Mouse (Mus musculus): ENCODE results near the gene Lsamp.

DNA sequence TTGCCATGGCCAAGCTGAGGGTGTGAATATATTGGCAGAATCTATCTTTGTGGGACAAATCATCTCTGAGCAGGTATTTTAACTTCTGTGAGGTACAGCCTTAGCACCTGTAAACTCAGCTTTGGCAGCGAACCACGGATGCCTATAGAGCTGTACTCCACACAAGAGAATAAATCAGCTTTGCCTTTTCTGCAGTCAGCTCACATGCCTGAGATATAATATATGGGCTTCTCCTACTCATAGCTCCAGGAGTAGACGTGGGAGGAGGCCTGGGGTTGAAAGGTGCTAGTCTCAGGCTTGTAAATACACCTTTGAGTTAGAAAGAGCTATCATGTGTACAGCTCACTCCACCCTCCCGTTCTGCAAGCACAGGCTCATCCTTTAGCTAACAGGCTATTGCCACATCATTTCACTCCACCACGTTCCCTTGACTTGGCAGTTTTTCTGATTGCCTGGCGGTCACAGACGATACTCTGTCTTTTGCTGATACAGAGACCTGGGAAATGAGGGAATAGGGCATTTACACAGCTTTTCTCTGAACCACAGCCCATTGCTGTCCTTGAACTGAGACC is 344.2 kb downstream of the Lsamp start:
- TF ChIP-seq MAFK (IDR thresholded peaks at IDR 0.05; ENCODE audit: insufficient read depth, low read depth, low read length) (no peak), ZC3H11A (IDR thresholded peaks at IDR 0.05; ENCODE audit: borderline replicate concordance, low read depth, low read length) (no peak), ZNF384 (IDR thresholded peaks at IDR 0.05; ENCODE audit: low read depth, low read length) (no peak), CHD2 (IDR thresholded peaks at IDR 0.05; ENCODE audit: low read depth, low read length) (no peak), HCFC1 (IDR thresholded peaks at IDR 0.05; ENCODE audit: borderline replicate concordance, insufficient read depth, low read length) (no peak)
